Mouse (Mus musculus) stomach, embryonic 16.5 days (tissue): ENCODE results near the gene Bag3. TPM values are rescaled to one million over a fixed set of nuclear protein-coding genes. Genes with fewer than 3 reads are reported as not detected.

Experiments
- ATAC-seq: fragments of 200-750 bp; cut with Nextera tagmentation; 2 replicates; pipeline ENCODE4 v1.8.0; 2017; ENCODE audit warnings: moderate number of reproducible peaks, moderate TSS enrichment; ENCODE audit not compliant: insufficient read depth, low FRiP score
- H3K27ac ChIP-seq: fragments of 300-500 bp; sonication (generic); 2 replicates; pipeline ENCODE4 v1.5.1; 2014; ENCODE audit warnings: low read length
- H3K27me3 ChIP-seq: fragments of 300-500 bp; sonication (generic); 2 replicates; pipeline ENCODE4 v1.6.1; 2014; ENCODE audit warnings: low read length, control low read depth, mixed read lengths; ENCODE audit not compliant: control insufficient read depth, insufficient read depth
- H3K36me3 ChIP-seq: fragments of 300-500 bp; sonication (generic); 2 replicates; pipeline ENCODE4 v1.6.1; 2014; ENCODE audit warnings: low read length; ENCODE audit not compliant: control insufficient read depth, insufficient read depth
- H3K4me1 ChIP-seq: fragments of 300-500 bp; sonication (generic); 2 replicates; pipeline ENCODE4 v1.6.1; 2014; ENCODE audit warnings: low read length, control low read depth, mixed read lengths; ENCODE audit not compliant: control insufficient read depth, insufficient read depth
- H3K4me2 ChIP-seq: fragments of 300-500 bp; sonication (generic); 2 replicates; pipeline ENCODE4 v1.6.1; 2014; ENCODE audit warnings: low read depth, low read length, mixed read lengths
- H3K4me3 ChIP-seq: fragments of 300-500 bp; sonication (generic); replicated peaks from 2 replicates; pipeline ENCODE4 v1.5.1; 2014; ENCODE audit warnings: mild to moderate bottlenecking, low read length
- H3K9ac ChIP-seq: fragments of 300-500 bp; sonication (generic); 2 replicates; pipeline ENCODE4 v1.6.1; 2014; ENCODE audit warnings: low read length
- H3K9me3 ChIP-seq: fragments of 300-500 bp; sonication (generic); replicated peaks from 2 replicates; pipeline ENCODE4 v1.6.1; 2016; ENCODE audit warnings: low read length, control low read depth; ENCODE audit not compliant: control insufficient read depth
- WGBS: fragments of 180-500 bp; shearing (Covaris S2); extraction: QIAGEN DNeasy Blood & Tissue Kit; methylation state at CpG from one replicate; pipeline ENCODE4 v1.1.7; 2014; 5-methylcytosine and 5-hydroxymethylcytosine counted together
- polyA plus RNA-seq: library from polyadenylated mRNA; unstranded; fragments of >200 nt; fragmentation: Nextera tagmentation; extraction: Ambion mirVana; gene quantifications from 2 replicates; pipeline ENCODE4 v1.2.1, GENCODE M21; 2015

The Bag3 gene
- 17.4 and 20.8 TPM in 2 replicates for polyA plus RNA-seq

- Histone ChIP-seq H3K36me3 (no peaks in the 10 kb centered on the region), H3K4me2 (peak within 1 kb of the TSS; percentile 73), H3K9ac (peak within 1 kb of the TSS; percentile 96), H3K27me3 (no peaks in the 10 kb centered on the region), H3K4me3 (peak within 1 kb of the TSS; percentile 73), H3K4me1 (peaks cover 9% of the 10 kb centered on the region), H3K9me3 (no peaks in the 10 kb centered on the region), H3K27ac (peak within 1 kb of the TSS; percentile 90)
- peak; percentile 97 for ATAC-seq
- WGBS, result under 1% methylated on average over 45 of the region's 46 CpGs
These were observed at the start of gene Bag3 for GRCm38 (mm10) chr7:128523349-128523961. Gene Bag3 (plus strand): TSS chr7:128523616.

- Histone ChIP-seq H3K4me3 (no peak overlapping the region), H3K4me1 (no peaks in the 10 kb centered on the region), H3K27me3 (no peaks in the 10 kb centered on the region), H3K4me2 (no peak overlapping the region), H3K27ac (no peak overlapping the region), H3K9me3 (0 out of 2 replicates have a peak, but pooled peaks cover 3% of the 10 kb centered on the region), H3K9ac (no peak overlapping the region), H3K36me3 (no peaks in the 10 kb centered on the region)
- peak; percentile 71 for ATAC-seq
- WGBS, result 37% methylated on average over 10 of the region's 10 CpGs
These were observed 49.1 kb upstream of the Bag3 start for GRCm38 (mm10) chr7:128474322-128474721.

- Histone ChIP-seq H3K27ac (no peak overlapping the region), H3K9me3 (peaks cover 9% of the 10 kb centered on the region), H3K36me3 (no peaks in the 10 kb centered on the region), H3K4me2 (no peak overlapping the region), H3K27me3 (no peaks in the 10 kb centered on the region), H3K4me1 (no peaks in the 10 kb centered on the region), H3K9ac (no peak overlapping the region), H3K4me3 (no peak overlapping the region)
- no peak for ATAC-seq
- WGBS, result 94% methylated on average over 3 of the region's 3 CpGs
These were observed 34.4 kb upstream of the Bag3 start for GRCm38 (mm10) chr7:128488986-128489385.

GRCm38 (mm10) chr7:128494546-128494945, 28.9 kb upstream of the Bag3 start:
- no peak for ATAC-seq
- H3K4me1 ChIP-seq, result no peaks in the 10 kb centered on the region

GRCm38 (mm10) chr7:128499801-128500200, 23.6 kb upstream of the Bag3 start:
- H3K4me1 ChIP-seq, result no peaks in the 10 kb centered on the region
- no peaks in the 10 kb centered on the region for H3K27me3 ChIP-seq
- H3K4me2 ChIP-seq, result no peak overlapping the region
- H3K36me3 ChIP-seq, result no peaks in the 10 kb centered on the region
- WGBS, result 72% methylated on average over 6 of the region's 6 CpGs
- H3K4me3 ChIP-seq, result no peak overlapping the region
- H3K27ac ChIP-seq, result no peak overlapping the region
- H3K9me3 ChIP-seq, result no peaks in the 10 kb centered on the region
- ATAC-seq, result no peak
- no peak overlapping the region for H3K9ac ChIP-seq

More at GRCm38 (mm10) chr7:128494546-128494945, 28.9 kb upstream of the Bag3 start:
- Histone ChIP-seq H3K36me3 (no peaks in the 10 kb centered on the region), H3K9me3 (no peaks in the 10 kb centered on the region), H3K4me3 (no peak overlapping the region), H3K4me2 (no peak overlapping the region), H3K9ac (no peak overlapping the region), H3K27ac (no peak overlapping the region), H3K27me3 (no peaks in the 10 kb centered on the region)
- 88% methylated on average over 5 of the region's 5 CpGs for WGBS

- Histone ChIP-seq H3K9me3 (no peaks in the 10 kb centered on the region), H3K36me3 (no peaks in the 10 kb centered on the region), H3K4me1 (no peaks in the 10 kb centered on the region), H3K27me3 (no peaks in the 10 kb centered on the region), H3K4me3 (no peak overlapping the region), H3K9ac (no peak overlapping the region), H3K27ac (no peak overlapping the region), H3K4me2 (no peak overlapping the region)
- 89% methylated on average over 6 of the region's 6 CpGs for WGBS
- ATAC-seq, result no peak
These were observed 19.3 kb upstream of the Bag3 start for GRCm38 (mm10) chr7:128504091-128504490.

GRCm38 (mm10) chr7:128511936-128512335, 11.5 kb upstream of the Bag3 start:
- Histone ChIP-seq H3K9me3 (no peaks in the 10 kb centered on the region), H3K4me2 (no peak overlapping the region), H3K4me1 (no peaks in the 10 kb centered on the region; the same call in 1 of the 2 replicates), H3K27ac (no peak overlapping the region), H3K27me3 (no peaks in the 10 kb centered on the region), H3K36me3 (no peaks in the 10 kb centered on the region), H3K4me3 (no peak overlapping the region), H3K9ac (no peak overlapping the region)
- ATAC-seq, result no peak
- WGBS, result 85% methylated on average over 5 of the region's 5 CpGs

GRCm38 (mm10) chr7:128513512-128513911, 9.9 kb upstream of the Bag3 start:
- ATAC-seq, result no peak
- no peaks in the 10 kb centered on the region for H3K9me3 ChIP-seq
- 51% methylated on average over 7 of the region's 7 CpGs for WGBS
- H3K27me3 ChIP-seq, result no peaks in the 10 kb centered on the region
- H3K4me1 ChIP-seq, result no peaks in the 10 kb centered on the region; the same call in 1 of the 2 replicates
- no peaks in the 10 kb centered on the region for H3K36me3 ChIP-seq
- no peak overlapping the region for H3K27ac ChIP-seq
- H3K4me3 ChIP-seq, result no peak overlapping the region
- no peak overlapping the region for H3K9ac ChIP-seq
- H3K4me2 ChIP-seq, result no peak overlapping the region

- H3K9ac ChIP-seq, result no peak overlapping the region
- WGBS, result 44% methylated on average over 4 of the region's 4 CpGs
- no peak for ATAC-seq
These were observed 9.1 kb upstream of the Bag3 start for GRCm38 (mm10) chr7:128514341-128514740.

More at GRCm38 (mm10) chr7:128514341-128514740, 9.1 kb upstream of the Bag3 start:
- Histone ChIP-seq H3K4me1 (no peaks in the 10 kb centered on the region; the same call in 1 of the 2 replicates), H3K27ac (no peak overlapping the region), H3K27me3 (no peaks in the 10 kb centered on the region), H3K4me3 (no peak overlapping the region), H3K4me2 (no peak overlapping the region), H3K36me3 (no peaks in the 10 kb centered on the region), H3K9me3 (no peaks in the 10 kb centered on the region)
